Mouse (Mus musculus): ENCODE measurements around the gene Hs6st1. TPM values are rescaled to one million over a fixed set of nuclear protein-coding genes. Genes with fewer than 3 reads are reported as not detected.

The Hs6st1 gene
- polyA plus RNA-seq, 1 experiment from 2014 or later, result 6.7 TPM

DNA sequence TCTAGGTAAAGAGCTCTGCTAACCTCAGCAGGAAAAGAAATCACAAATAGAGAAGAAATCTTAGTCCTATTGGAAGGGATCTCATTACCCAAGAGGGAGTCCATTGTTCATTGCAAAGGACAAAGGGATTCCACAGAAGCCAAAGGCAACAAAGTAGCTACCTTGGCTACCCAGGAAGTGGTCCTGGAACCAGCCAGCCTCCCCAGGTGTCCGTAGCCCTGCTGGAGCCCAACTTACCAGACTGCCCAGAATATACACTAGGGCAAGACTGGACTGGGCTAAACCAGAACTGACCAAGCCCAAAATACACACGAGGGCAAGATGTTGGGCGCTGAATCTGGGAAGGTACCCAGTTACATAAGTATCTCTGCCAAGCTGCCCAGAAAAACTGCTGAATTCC, 46.6 kb downstream of the Hs6st1 start:
- Histone ChIP-seq H3K4me1 (replicated peaks; ENCODE audit: control insufficient read depth, insufficient read depth, low read length) (no peaks in the 10 kb centered on the region), H3K9ac (ENCODE audit: low read depth, low read length) (no peak overlapping the region), H3K27ac (ENCODE audit: low read depth, low read length) (no peak overlapping the region), H3K36me3 (ENCODE audit: control insufficient read depth, insufficient read depth) (no peaks in the 10 kb centered on the region), H3K4me3 (ENCODE audit: low read depth, low read length) (no peak overlapping the region), H3K9me3 (ENCODE audit: control insufficient read depth) (no peaks in the 10 kb centered on the region), H3K4me2 (replicated peaks; ENCODE audit: low read depth) (no peak overlapping the region), H3K27me3 (replicated peaks; ENCODE audit: control insufficient read depth, insufficient read depth, low read length) (no peaks in the 10 kb centered on the region)
- TF ChIP-seq CTCF (IDR thresholded peaks at IDR 0.05; ENCODE audit: low read depth), result no peak
- 88% methylated on average over 3 of the region's 3 CpGs for WGBS
- no peak for ATAC-seq

DNA sequence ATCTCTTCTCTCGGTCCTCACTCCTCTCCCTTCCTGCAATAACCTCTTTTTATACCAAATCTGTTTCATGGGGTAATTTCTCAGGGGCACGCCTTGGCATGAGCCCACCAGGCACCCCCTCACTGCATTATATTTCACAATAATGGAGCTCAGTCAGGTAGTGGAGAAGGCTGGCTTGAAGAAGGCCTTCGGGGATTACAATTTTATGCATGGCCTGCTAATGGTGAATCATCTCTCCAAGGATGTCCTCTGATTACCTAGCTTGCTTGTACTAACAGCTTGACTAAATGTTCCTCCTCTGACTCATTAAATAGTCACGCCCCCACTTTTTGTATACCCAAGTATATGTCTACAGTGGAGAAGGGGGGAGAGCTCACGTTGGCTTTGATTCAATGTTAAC, 48.3 kb downstream of the Hs6st1 start:
- no peaks in the 10 kb centered on the region for H3K4me1 ChIP-seq (replicated peaks; ENCODE audit: control insufficient read depth, insufficient read depth, low read length)
- H3K4me2 ChIP-seq (replicated peaks; ENCODE audit: low read depth), result no peak overlapping the region
- no peak overlapping the region for H3K4me3 ChIP-seq (ENCODE audit: low read depth, low read length)
- TF ChIP-seq CTCF (IDR thresholded peaks at IDR 0.05; ENCODE audit: low read depth), result no peak
- 65% methylated on average over 5 of the region's 5 CpGs for WGBS
- no peak overlapping the region for H3K9ac ChIP-seq (ENCODE audit: low read depth, low read length)
- no peaks in the 10 kb centered on the region for H3K9me3 ChIP-seq (ENCODE audit: control insufficient read depth)
- H3K36me3 ChIP-seq (ENCODE audit: control insufficient read depth, insufficient read depth), result no peaks in the 10 kb centered on the region
- no peaks in the 10 kb centered on the region for H3K27me3 ChIP-seq (replicated peaks; ENCODE audit: control insufficient read depth, insufficient read depth, low read length)
- no peak overlapping the region for H3K27ac ChIP-seq (ENCODE audit: low read depth, low read length)
- ATAC-seq, result no peak

DNA sequence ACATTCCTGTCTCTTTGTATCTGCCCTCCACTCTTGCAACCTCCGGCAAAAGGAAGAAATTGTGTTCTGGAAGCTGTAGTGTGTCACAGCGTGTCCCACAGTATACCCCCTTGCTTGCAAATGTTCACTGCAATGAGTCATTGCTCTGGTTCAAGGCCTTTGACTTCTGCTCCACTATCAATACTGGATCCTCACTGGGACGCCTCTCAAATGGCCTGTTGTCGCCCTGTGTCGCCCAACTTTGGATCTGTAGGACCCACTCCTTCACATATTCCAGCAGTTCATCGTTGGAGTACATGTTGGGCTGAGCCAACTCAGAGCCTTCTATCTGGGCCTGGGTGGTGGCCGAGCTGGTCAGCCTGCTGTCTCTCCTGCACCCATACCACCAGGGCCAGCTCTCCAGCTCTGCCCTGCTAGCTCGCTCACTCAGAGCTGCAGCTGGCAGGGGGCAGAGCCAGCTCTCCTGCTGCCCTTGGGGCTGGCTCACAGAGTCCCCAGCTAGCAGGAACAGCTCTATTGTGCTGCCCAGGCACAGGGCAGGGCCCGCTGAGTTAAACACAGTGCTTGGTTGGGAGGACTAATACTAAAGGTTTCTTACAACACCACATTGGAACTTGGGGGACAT, 50.0 kb downstream of the Hs6st1 start:
- H3K27ac ChIP-seq (ENCODE audit: low read depth, low read length), result no peak overlapping the region
- no peak overlapping the region for H3K4me3 ChIP-seq (ENCODE audit: low read depth, low read length)
- no peak for TF ChIP-seq CTCF (IDR thresholded peaks at IDR 0.05; ENCODE audit: low read depth)
- no peaks in the 10 kb centered on the region for H3K36me3 ChIP-seq (ENCODE audit: control insufficient read depth, insufficient read depth)
- H3K27me3 ChIP-seq (replicated peaks; ENCODE audit: control insufficient read depth, insufficient read depth, low read length), result no peaks in the 10 kb centered on the region
- H3K9me3 ChIP-seq (ENCODE audit: control insufficient read depth), result no peaks in the 10 kb centered on the region
- no peak for ATAC-seq
- H3K4me2 ChIP-seq (replicated peaks; ENCODE audit: low read depth), result no peak overlapping the region
- H3K9ac ChIP-seq (ENCODE audit: low read depth, low read length), result no peak overlapping the region
- 89% methylated on average over 9 of the region's 9 CpGs for WGBS
- no peaks in the 10 kb centered on the region for H3K4me1 ChIP-seq (replicated peaks; ENCODE audit: control insufficient read depth, insufficient read depth, low read length)

DNA sequence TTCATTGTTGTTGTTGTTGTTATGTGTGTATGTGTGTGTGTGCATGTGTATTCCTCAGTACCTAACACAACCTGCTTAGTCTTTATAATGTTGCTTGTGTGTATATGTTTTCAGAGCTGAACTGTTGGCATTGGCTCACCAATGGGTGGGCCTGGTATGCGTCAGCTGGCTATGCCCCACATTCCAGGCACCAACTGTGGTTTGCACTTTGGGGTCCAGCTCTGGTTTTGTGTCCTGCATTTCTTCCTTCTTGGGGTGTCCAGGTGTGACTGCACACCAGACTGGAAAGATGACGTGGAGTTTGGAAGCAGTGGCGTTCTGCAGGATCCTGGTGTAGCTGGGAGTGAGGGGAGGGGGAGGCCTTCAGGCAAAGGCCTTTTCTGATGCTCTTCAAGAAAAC, 50.8 kb downstream of the Hs6st1 start:
- WGBS, result 85% methylated on average over 3 of the region's 3 CpGs
- H3K27ac ChIP-seq (ENCODE audit: low read depth, low read length), result no peak overlapping the region
- H3K4me3 ChIP-seq (ENCODE audit: low read depth, low read length), result no peak overlapping the region
- TF ChIP-seq CTCF (IDR thresholded peaks at IDR 0.05; ENCODE audit: low read depth), result no peak
- no peak overlapping the region for H3K4me2 ChIP-seq (replicated peaks; ENCODE audit: low read depth)
- no peak for ATAC-seq
- H3K27me3 ChIP-seq (replicated peaks; ENCODE audit: control insufficient read depth, insufficient read depth, low read length), result no peaks in the 10 kb centered on the region
- no peaks in the 10 kb centered on the region for H3K36me3 ChIP-seq (ENCODE audit: control insufficient read depth, insufficient read depth)
- no peaks in the 10 kb centered on the region for H3K9me3 ChIP-seq (ENCODE audit: control insufficient read depth)
- H3K4me1 ChIP-seq (replicated peaks; ENCODE audit: control insufficient read depth, insufficient read depth, low read length), result no peaks in the 10 kb centered on the region
- no peak overlapping the region for H3K9ac ChIP-seq (ENCODE audit: low read depth, low read length)

DNA sequence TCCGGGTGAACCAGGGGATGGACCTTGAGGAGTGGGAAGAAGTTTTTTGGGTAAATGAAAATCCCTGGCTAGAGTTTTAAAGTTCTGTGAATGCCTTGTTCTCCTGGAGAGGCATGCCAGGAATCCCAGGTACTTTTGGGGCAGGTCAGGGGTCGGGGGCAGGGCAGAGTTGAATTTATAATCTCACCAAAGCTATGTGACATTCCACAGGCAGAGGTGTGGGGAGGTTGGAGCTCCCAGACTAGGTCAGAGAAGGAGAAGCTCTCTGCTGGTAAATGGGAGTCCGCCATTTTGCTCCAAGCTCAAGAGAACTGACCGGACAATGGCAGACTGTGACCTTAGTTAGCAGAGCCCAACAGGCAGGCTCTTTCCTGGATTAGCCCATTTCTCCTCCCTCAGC, 51.2 kb downstream of the Hs6st1 start:
- no peaks in the 10 kb centered on the region for H3K4me1 ChIP-seq (replicated peaks; ENCODE audit: control insufficient read depth, insufficient read depth, low read length)
- no peak for ATAC-seq
- H3K4me2 ChIP-seq (replicated peaks; ENCODE audit: low read depth), result no peak overlapping the region
- no peaks in the 10 kb centered on the region for H3K36me3 ChIP-seq (ENCODE audit: control insufficient read depth, insufficient read depth)
- 80% methylated on average over 4 of the region's 4 CpGs for WGBS
- no peak overlapping the region for H3K27ac ChIP-seq (ENCODE audit: low read depth, low read length)
- H3K4me3 ChIP-seq (ENCODE audit: low read depth, low read length), result no peak overlapping the region
- H3K9ac ChIP-seq (ENCODE audit: low read depth, low read length), result no peak overlapping the region
- no peaks in the 10 kb centered on the region for H3K27me3 ChIP-seq (replicated peaks; ENCODE audit: control insufficient read depth, insufficient read depth, low read length)
- no peak for TF ChIP-seq CTCF (IDR thresholded peaks at IDR 0.05; ENCODE audit: low read depth)
- no peaks in the 10 kb centered on the region for H3K9me3 ChIP-seq (ENCODE audit: control insufficient read depth)

DNA sequence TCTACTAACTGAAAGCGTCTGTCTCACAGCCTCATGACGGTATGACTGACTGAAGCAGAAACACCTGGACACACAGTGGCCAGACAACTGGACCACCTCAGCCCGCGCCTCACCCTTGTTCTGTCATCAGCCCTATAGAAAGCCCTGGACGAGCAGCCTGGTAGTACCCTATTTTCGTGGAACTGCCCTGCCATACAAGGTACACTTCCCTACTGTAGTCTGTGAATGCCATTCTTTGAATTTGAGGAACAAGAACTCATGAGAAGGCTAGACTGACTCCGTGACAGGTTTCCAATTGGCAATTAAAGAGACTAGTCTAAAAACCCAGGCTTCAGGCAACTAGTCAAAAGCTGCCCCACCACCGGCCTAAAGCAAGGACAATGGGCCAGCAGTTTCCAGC, 53.0 kb downstream of the Hs6st1 start:
- no peaks in the 10 kb centered on the region for H3K36me3 ChIP-seq (ENCODE audit: control insufficient read depth, insufficient read depth)
- H3K9ac ChIP-seq (ENCODE audit: low read depth, low read length), result no peak overlapping the region
- no peak for TF ChIP-seq CTCF (IDR thresholded peaks at IDR 0.05; ENCODE audit: low read depth)
- 77% methylated on average over 8 of the region's 8 CpGs for WGBS
- no peaks in the 10 kb centered on the region for H3K4me1 ChIP-seq (replicated peaks; ENCODE audit: control insufficient read depth, insufficient read depth, low read length)
- H3K27me3 ChIP-seq (replicated peaks; ENCODE audit: control insufficient read depth, insufficient read depth, low read length), result no peaks in the 10 kb centered on the region
- no peak for ATAC-seq
- no peak overlapping the region for H3K4me3 ChIP-seq (ENCODE audit: low read depth, low read length)
- H3K4me2 ChIP-seq (replicated peaks; ENCODE audit: low read depth), result no peak overlapping the region
- no peak overlapping the region for H3K27ac ChIP-seq (ENCODE audit: low read depth, low read length)
- H3K9me3 ChIP-seq (ENCODE audit: control insufficient read depth), result 0 out of 2 replicates have a peak, but pooled peaks cover 2% of the 10 kb centered on the region

DNA sequence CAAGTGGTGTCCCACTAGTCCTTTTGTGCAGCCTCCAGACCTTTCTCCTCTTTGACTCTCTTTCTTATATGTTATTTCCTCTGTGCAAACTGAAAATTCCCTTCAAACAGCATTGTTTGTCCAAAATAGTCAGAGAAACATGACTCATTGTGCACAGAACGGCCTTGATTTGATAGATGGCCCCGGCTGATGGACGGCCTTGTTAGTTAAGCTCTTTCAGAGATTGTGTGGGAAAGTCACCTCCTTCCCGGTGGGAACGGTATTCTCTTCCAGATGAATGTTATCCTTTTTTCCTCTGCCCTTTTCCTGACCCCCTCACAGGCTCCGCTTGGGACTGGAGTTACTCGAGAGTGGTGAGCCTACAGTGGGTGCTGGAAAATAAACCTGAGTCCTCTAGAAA, 56.9 kb downstream of the Hs6st1 start:
- ATAC-seq, result no peak
- Histone ChIP-seq H3K4me2 (replicated peaks; ENCODE audit: low read depth) (no peak overlapping the region), H3K4me1 (replicated peaks; ENCODE audit: control insufficient read depth, insufficient read depth, low read length) (no peaks in the 10 kb centered on the region), H3K27me3 (replicated peaks; ENCODE audit: control insufficient read depth, insufficient read depth, low read length) (no peaks in the 10 kb centered on the region), H3K27ac (ENCODE audit: low read depth, low read length) (no peak overlapping the region), H3K9ac (ENCODE audit: low read depth, low read length) (no peak overlapping the region), H3K36me3 (ENCODE audit: control insufficient read depth, insufficient read depth) (no peaks in the 10 kb centered on the region), H3K4me3 (ENCODE audit: low read depth, low read length) (no peak overlapping the region), H3K9me3 (ENCODE audit: control insufficient read depth) (0 out of 2 replicates have a peak, but pooled peaks cover 2% of the 10 kb centered on the region)
- TF ChIP-seq CTCF (IDR thresholded peaks at IDR 0.05; ENCODE audit: low read depth), result no peak
- 43% methylated on average over 7 of the region's 7 CpGs for WGBS
